Mouse (Mus musculus) skeletal muscle tissue, adult 2 months (tissue): ENCODE results near the gene Rc3h1.
"Not testable (repeated sequence)": the region's sequence is repeated elsewhere in the genome, so short reads cannot be mapped to it uniquely, and the experiment has no call there.

ENCODE experiments used
- DNase-seq: peaks from one replicate; pipeline ENCODE4 v3.0.0-alpha.2; 2012; ENCODE audit warnings: low read depth, low spot score

Rc3h1 gene

GRCm38 (mm10) chr1:160963199-160963598 is 57.0 kb downstream of the Rc3h1 start:
- DNase-seq, result no peak

GRCm38 (mm10) chr1:160967268-160967667 is 61.0 kb downstream of the Rc3h1 start:
- no peak for DNase-seq

DNA sequence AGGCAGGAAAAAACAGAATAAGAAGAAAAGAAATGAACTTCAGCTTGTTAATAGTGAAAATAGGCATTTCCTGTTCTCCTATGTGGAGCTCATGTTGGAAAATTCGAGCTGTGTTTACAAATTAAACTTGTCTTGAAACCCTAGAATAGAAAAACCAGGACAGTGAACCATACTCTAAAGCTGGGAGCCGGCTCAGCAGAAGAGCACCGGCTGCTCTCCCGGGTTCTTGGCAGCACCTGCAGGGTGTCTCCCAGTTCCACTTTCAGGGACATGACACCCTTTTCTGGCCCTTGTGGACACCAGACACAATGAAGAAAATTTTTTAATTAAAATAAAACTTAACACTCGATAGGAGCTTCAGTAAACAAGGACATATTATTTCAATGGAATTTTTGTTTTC is 62.4 kb downstream of the Rc3h1 start:
- peak; percentile 32 for DNase-seq

GRCm38 (mm10) chr1:160978071-160978735 is 72.0 kb downstream of the Rc3h1 start, which contains the start of gene Serpinc1:
Gene Serpinc1 (plus strand): TSS chr1:160978585.
- no peak for DNase-seq

DNA sequence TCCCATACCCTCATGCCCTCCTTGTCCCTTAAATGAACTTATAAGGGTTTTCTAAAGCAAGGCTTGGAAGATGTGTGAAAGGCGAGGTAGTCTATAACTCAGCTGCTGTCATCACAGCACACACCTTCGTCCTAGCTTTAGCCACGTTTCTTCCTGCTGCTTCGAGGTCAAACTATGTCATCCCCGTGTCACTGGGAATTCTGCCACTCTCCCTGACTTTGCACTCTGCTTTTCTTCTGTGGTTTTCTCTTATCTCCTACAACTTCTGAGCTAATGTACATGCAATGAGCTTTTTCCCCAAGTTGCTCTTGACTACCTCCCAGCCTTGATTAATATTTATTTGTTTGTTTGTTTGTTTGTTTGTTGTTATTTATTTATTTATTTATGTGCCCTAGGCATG is 73.8 kb downstream of the Rc3h1 start:
- DNase-seq, result no peak

DNA sequence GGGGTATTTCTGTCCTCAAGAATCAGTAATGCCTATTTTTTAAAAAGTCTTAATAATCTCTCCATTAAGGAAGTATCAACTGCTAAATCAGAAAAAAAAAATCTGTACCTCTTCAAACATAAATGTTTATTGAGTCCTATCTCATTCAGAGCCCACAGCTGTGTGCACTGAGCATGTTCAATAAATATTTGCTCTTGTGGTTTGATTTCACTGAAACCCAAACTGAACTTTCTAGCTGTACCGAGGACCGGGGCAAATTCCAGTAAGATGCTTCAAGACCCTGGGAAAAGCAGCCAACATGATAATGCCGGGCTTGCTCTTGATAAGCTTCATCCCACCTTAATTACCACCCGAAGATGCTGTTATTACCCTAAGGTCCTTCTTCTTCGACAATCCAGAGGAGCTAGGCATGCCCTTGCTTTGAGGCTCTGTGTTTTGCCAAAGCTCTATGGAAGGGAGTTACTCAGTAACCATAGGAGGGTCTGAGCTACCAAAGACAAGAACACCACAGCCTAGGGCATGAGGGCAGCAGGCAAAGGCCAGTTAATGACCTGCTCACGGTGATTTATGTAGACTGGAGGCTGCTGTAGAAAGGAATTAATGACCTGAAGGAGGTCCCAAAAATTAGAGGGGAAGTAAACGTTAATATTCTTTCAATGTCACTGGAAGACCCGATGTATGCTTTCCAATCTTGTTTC is 74.5 kb downstream of the Rc3h1 start:
- DNase-seq, result no peak

DNA sequence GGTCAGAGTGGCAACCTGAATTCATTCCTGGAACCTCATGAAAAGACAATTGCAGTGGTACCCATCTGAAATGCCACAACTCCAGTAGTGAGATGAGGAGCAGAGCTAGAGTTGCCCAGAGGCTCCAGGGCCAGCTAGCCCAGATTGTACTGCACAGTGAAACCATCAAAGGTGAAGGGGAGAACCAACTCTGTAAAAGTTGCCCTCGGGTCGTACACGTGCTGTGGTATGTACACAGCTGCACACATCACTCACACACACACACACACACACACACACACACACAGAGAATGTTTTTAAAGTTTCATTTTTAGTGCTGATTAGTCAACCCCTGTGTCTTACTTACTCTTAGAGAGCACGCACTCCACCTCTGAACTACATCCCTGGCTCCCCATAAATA is 75.1 kb downstream of the Rc3h1 start:
- DNase-seq, result no peak

- no peak for DNase-seq
Measured at GRCm38 (mm10) chr1:160982887-160983286, 76.7 kb downstream of the Rc3h1 start.

DNA sequence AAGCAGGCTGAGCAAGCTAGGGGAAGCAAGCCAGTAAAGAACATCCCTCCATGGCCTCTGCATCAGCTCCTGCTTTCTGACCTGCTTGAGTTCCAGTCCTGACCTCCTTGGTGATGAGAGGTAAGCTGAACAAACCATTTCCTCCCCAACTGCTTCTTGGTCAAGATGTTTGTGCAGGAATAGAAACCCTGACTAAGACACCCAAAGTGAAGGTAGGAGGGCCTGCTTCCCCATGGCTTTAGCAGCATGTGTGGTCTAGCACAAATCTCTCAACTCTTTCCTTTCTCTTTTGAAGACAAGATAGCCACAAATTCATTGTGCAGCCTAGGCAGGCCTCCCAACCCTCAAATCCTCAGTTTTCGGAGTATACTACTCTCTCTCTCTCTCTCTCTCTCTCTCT is 78.5 kb downstream of the Rc3h1 start:
- not testable (repeated sequence) for DNase-seq

GRCm38 (mm10) chr1:160985477-160985876 is 79.3 kb downstream of the Rc3h1 start:
- DNase-seq, result no peak

GRCm38 (mm10) chr1:160986881-160987635 is 80.8 kb downstream of the Rc3h1 start:
- no peak for DNase-seq

GRCm38 (mm10) chr1:160989395-160989794 is 83.2 kb downstream of the Rc3h1 start:
- DNase-seq, result no peak

- no peak for DNase-seq
Measured at GRCm38 (mm10) chr1:160993851-160994250, 87.6 kb downstream of the Rc3h1 start.

GRCm38 (mm10) chr1:161004942-161005341 is 98.7 kb downstream of the Rc3h1 start:
- DNase-seq, result no peak

DNA sequence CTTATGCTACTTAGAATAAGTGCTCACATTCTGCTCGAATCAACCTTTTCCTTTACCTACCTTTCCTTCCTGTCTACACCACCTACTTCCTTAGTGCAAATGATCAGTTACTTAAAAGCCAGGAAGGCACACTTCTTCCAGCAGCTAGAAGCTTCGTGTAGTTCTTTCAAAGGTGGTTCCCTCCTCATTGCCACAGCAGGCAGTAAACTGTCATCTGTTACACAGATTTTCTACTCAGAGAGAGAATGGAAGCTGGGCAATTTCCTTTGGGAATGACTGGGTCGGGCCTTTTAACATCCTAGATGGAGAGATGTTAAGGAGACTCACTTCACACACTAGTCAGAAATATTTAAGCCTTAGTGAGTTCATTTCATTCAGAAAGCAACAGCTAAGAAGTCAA is 99.3 kb downstream of the Rc3h1 start:
- DNase-seq, result no peak

DNA sequence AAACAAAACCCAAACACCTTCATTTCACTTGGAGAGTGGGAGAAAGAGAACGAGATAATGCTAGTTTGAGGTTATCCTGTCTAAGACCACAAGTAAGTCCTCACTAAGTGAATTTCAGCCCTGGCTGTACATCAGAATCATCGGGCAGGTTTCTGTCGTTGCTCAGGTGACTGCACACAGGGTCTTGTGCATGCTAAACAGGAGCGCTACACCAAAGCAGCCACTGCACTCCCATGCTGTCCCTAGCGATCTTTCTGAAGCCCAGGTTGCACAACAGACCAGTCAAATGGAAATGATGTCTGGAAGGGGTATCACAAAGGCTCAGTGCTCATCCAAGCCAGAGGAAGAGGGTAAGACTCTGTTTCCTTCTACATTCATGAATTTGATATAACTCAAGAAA is 100.3 kb downstream of the Rc3h1 start:
- no peak for DNase-seq

GRCm38 (mm10) chr1:161008038-161008437 is 101.8 kb downstream of the Rc3h1 start:
- DNase-seq, result no peak

DNA sequence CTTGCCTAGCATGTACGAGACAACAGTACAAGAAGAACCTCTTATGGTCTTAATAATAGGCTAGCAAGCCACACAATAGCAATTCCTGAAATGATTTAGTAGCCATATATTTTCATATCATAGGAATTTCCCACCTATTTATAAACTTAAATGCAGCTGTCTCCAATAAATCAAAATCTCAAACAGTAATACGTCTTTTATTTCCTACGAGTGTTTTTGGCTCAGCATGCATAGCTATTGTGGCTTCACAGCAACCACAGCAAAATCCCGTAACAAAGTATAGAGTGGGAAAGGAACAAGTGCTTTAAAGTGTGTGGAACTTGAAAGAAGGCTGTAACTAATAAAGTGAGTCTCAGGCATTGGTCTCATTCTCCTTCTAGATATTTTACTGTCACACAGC is 104.2 kb downstream of the Rc3h1 start:
- DNase-seq, result no peak

DNA sequence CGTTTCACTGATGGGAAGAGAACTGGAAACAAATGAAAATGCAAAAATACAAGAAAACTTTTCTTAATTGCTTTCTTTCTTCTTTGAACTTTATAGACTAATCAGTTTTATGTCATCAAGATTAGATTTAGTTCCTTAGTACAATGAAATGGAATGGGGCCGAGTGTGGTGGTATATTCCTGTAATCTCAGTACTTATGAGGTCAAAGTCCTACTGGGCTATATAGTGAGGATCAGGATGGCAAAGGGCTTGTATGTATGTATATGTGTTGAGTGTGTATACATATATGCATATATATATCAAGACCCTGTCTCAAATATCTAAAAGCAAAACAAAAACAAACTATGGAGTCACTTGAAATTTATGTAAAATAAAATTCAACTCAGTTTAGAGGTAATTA is 110.2 kb downstream of the Rc3h1 start:
- no peak for DNase-seq

DNA sequence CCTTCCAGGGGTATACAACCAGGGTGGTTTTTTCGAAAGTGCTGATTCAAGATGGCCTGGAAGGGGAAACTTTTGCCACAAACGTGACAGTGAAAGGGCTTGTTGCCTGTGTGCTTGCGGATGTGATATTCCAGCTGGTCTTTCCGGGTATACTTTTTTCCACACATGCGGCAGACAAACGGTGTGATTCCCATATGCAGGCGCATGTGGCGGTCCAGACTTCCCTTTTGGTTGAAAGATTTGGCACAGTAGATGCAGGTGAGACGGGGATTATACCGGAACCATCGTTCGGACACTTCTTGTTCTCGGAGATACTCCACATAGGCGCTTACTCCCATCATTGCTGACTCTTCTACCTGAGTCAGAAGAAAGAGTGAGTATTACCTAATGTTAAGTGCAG is 113.8 kb downstream of the Rc3h1 start:
- DNase-seq, result no peak
